Mouse (Mus musculus) T-cell, adult 2 months (primary cell): Measurements from ENCODE around the gene Col4a1.

ENCODE experiments used
- DNase-seq: peaks from one replicate; pipeline ENCODE4 v3.0.0; 2022; ENCODE audit warnings: low spot score

The Col4a1 gene

GRCm38 (mm10) chr8:11327722-11328417 is 15.2 kb upstream of the Col4a1 start:
- DNase-seq: no peak

- DNase-seq: no peak
These were observed 14.7 kb upstream of the Col4a1 start for GRCm38 (mm10) chr8:11327298-11327697.

- DNase-seq: no peak
These were observed 12.3 kb upstream of the Col4a1 start for GRCm38 (mm10) chr8:11324801-11325395.

- no peak for DNase-seq
These were observed 11.1 kb upstream of the Col4a1 start for GRCm38 (mm10) chr8:11323681-11324080.

- DNase-seq: no peak
These were observed 10.3 kb upstream of the Col4a1 start for GRCm38 (mm10) chr8:11322724-11323585.

- DNase-seq: no peak
These were observed 9.2 kb upstream of the Col4a1 start for GRCm38 (mm10) chr8:11321841-11322240.

- no peak for DNase-seq
These were observed 6.8 kb upstream of the Col4a1 start for GRCm38 (mm10) chr8:11319405-11319804.

- DNase-seq: no peak
These were observed 3.5 kb upstream of the Col4a1 start for GRCm38 (mm10) chr8:11316118-11316517.

- no peak for DNase-seq
These were observed 2.7 kb upstream of the Col4a1 start for GRCm38 (mm10) chr8:11315179-11315943.

- no peak for DNase-seq
These were observed 2.0 kb upstream of the Col4a1 start for GRCm38 (mm10) chr8:11314613-11315012.

GRCm38 (mm10) chr8:11313176-11314111 is 818 bp upstream of the Col4a1 start:
- DNase-seq: no peak

GRCm38 (mm10) chr8:11311681-11312348 is 811 bp downstream of the Col4a1 start:
- no peak for DNase-seq

- no peak for DNase-seq
These were observed 2.6 kb downstream of the Col4a1 start for GRCm38 (mm10) chr8:11310049-11310448.

- no peak for DNase-seq
These were observed 3.4 kb downstream of the Col4a1 start for GRCm38 (mm10) chr8:11309226-11309625.

GRCm38 (mm10) chr8:11308570-11308998 is 4.0 kb downstream of the Col4a1 start:
- no peak for DNase-seq

- no peak for DNase-seq
These were observed 5.2 kb downstream of the Col4a1 start for GRCm38 (mm10) chr8:11307451-11307850.

- no peak for DNase-seq
These were observed 7.1 kb downstream of the Col4a1 start for GRCm38 (mm10) chr8:11305539-11305938.

- no peak for DNase-seq
These were observed 8.5 kb downstream of the Col4a1 start for GRCm38 (mm10) chr8:11304027-11304601.

GRCm38 (mm10) chr8:11300436-11300835 is 12.2 kb downstream of the Col4a1 start:
- no peak for DNase-seq

- DNase-seq: no peak
These were observed 13.4 kb downstream of the Col4a1 start for GRCm38 (mm10) chr8:11299317-11299602.
